Mouse (Mus musculus) stomach, embryonic 14.5 days (tissue): ENCODE results near the gene Sez6l. TPM values are rescaled to one million over a fixed set of nuclear protein-coding genes. Genes with fewer than 3 reads are reported as not detected.

ENCODE experiments used
- polyA plus RNA-seq: library from polyadenylated mRNA; unstranded; fragments of >200 nt; fragmentation: Nextera tagmentation; extraction: Ambion mirVana; gene quantifications from 2 replicates; pipeline ENCODE4 v1.2.1, GENCODE M21; 2014

Gene Sez6l
- polyA plus RNA-seq, 1 experiment from 2014 or later: 2.3 TPM

Other genes with a start within 250 kb of the Sez6l start
- gene Srrd, start 234.1 kb downstream of the Sez6l start, polyA plus RNA-seq: 43.5 and 47.6 TPM in 2 replicates
- gene Hps4, start 234.1 kb downstream of the Sez6l start, polyA plus RNA-seq: 30.9 and 35.0 TPM in 2 replicates
- 0.32 and 0.42 TPM in 2 replicates for gene Gm6583, start 221.2 kb downstream of the Sez6l start, polyA plus RNA-seq
- gene Asphd2, start 182.3 kb downstream of the Sez6l start, polyA plus RNA-seq: 6.4 and 7.5 TPM in 2 replicates
- gene Gm6588, start 127.8 kb downstream of the Sez6l start, polyA plus RNA-seq: not detected in 2 replicates